Mouse (Mus musculus) adipose tissue, adult 10 weeks (tissue): ENCODE results near the gene Depp1. TPM values are rescaled to one million over a fixed set of nuclear protein-coding genes. Genes with fewer than 3 reads are reported as not detected.

Source experiments
- polyA plus RNA-seq: library from polyadenylated mRNA; stranded (reverse); fragments of 350-450 nt; fragmentation: Illumina TruSeq; extraction: RNeasy Lipid Tissue Mini Kit (QIAGEN cat#74804); gene quantifications from one replicate; pipeline ENCODE4 v1.2.3, GENCODE M21; 2014; ENCODE audit warnings: low read depth, low replicate concordance

Depp1 gene
- 41.0 TPM for polyA plus RNA-seq

GRCm38 (mm10) chr6:116650406-116650805 is at the start of gene Depp1:
Gene Depp1 (plus strand): TSS chr6:116650609.

GRCm38 (mm10) chr6:116628539-116629171 is 21.8 kb upstream of the Depp1 start, which contains the start of gene Zfp422:
Gene Zfp422 (minus strand): TSS chr6:116628999.

GRCm38 (mm10) chr6:116673471-116674282 is 23.3 kb downstream of the Depp1 start, which contains the start of gene Rassf4:
Gene Rassf4 (minus strand): TSS chr6:116673952.

Other genes starting within 250 kb of the Depp1 start
- 14.9 TPM for gene Alox5, start 189.4 kb upstream of the Depp1 start, polyA plus RNA-seq
- not detected for gene Olfr211, start 161.5 kb upstream of the Depp1 start, polyA plus RNA-seq
- not detected for gene Olfr212, start 144.1 kb upstream of the Depp1 start, polyA plus RNA-seq
- not detected for gene Olfr213, start 112.2 kb upstream of the Depp1 start, polyA plus RNA-seq
- not detected for gene Gm5580, start 99.5 kb upstream of the Depp1 start, polyA plus RNA-seq
- gene Olfr214, start 96.4 kb upstream of the Depp1 start, polyA plus RNA-seq: not detected
- not detected for gene Olfr215, start 66.4 kb upstream of the Depp1 start, polyA plus RNA-seq
- 16.1 TPM for gene Zfp422, start 21.6 kb upstream of the Depp1 start, polyA plus RNA-seq
- gene Rassf4, start 23.3 kb downstream of the Depp1 start, polyA plus RNA-seq: 13.8 TPM
- gene Tmem72, start 66.3 kb downstream of the Depp1 start, polyA plus RNA-seq: not detected